Mouse (Mus musculus): ENCODE data around the gene Ywhah. TPM values are rescaled to one million over a fixed set of nuclear protein-coding genes. Genes with fewer than 3 reads are reported as not detected.

Ywhah gene
- polyA plus RNA-seq, 1 experiment from 2014 or later: 1,074 TPM

- Histone ChIP-seq H3K36me3 (ENCODE audit: control insufficient read depth, insufficient read depth, low read length) (no peaks in the 10 kb centered on the region), H3K27ac (ENCODE audit: low read depth, low read length) (no peak overlapping the region), H3K9me3 (ENCODE audit: control insufficient read depth, low read length) (no peaks in the 10 kb centered on the region), H3K9ac (ENCODE audit: low read depth, low read length) (no peak overlapping the region), H3K4me3 (ENCODE audit: low read length) (no peak overlapping the region), H3K4me1 (ENCODE audit: control insufficient read depth, insufficient read depth, low read depth, low read length) (no peaks in the 10 kb centered on the region), H3K27me3 (replicated peaks; ENCODE audit: control insufficient read depth, insufficient read depth, low read length) (no peaks in the 10 kb centered on the region), H3K4me2 (ENCODE audit: low read length) (no peak overlapping the region)
- WGBS: 87% methylated on average over 10 of the region's 10 CpGs
- ATAC-seq: no peak
These were observed 37.6 kb downstream of the Ywhah start for GRCm38 (mm10) chr5:33056126-33056765.

- Histone ChIP-seq H3K4me1 (ENCODE audit: control insufficient read depth, insufficient read depth, low read depth, low read length) (no peaks in the 10 kb centered on the region), H3K9me3 (ENCODE audit: control insufficient read depth, low read length) (no peaks in the 10 kb centered on the region), H3K9ac (ENCODE audit: low read depth, low read length) (no peak overlapping the region), H3K4me2 (ENCODE audit: low read length) (no peak overlapping the region), H3K27ac (ENCODE audit: low read depth, low read length) (no peak overlapping the region), H3K36me3 (ENCODE audit: control insufficient read depth, insufficient read depth, low read length) (no peaks in the 10 kb centered on the region), H3K4me3 (ENCODE audit: low read length) (no peak overlapping the region), H3K27me3 (replicated peaks; ENCODE audit: control insufficient read depth, insufficient read depth, low read length) (no peaks in the 10 kb centered on the region)
- no peak for ATAC-seq
These were observed 51.5 kb downstream of the Ywhah start for GRCm38 (mm10) chr5:33070071-33070470.

GRCm38 (mm10) chr5:33076490-33077191, 58.0 kb downstream of the Ywhah start:
- Histone ChIP-seq H3K36me3 (ENCODE audit: control insufficient read depth, insufficient read depth, low read length) (no peaks in the 10 kb centered on the region), H3K27ac (ENCODE audit: low read depth, low read length) (no peak overlapping the region), H3K9ac (ENCODE audit: low read depth, low read length) (no peak overlapping the region), H3K4me1 (ENCODE audit: control insufficient read depth, insufficient read depth, low read depth, low read length) (no peaks in the 10 kb centered on the region), H3K9me3 (ENCODE audit: control insufficient read depth, low read length) (no peaks in the 10 kb centered on the region), H3K4me2 (ENCODE audit: low read length) (no peak overlapping the region), H3K27me3 (replicated peaks; ENCODE audit: control insufficient read depth, insufficient read depth, low read length) (no peaks in the 10 kb centered on the region), H3K4me3 (ENCODE audit: low read length) (no peak overlapping the region)
- ATAC-seq: no peak
- 87% methylated on average over 6 of the region's 6 CpGs for WGBS

Other genes starting within 250 kb of the Ywhah start
- 94.9 and 99.7 TPM in 2 replicates for gene Pisd, start 233.2 kb upstream of the Ywhah start, polyA plus RNA-seq (2015; fragmentation: Nextera tagmentation; extraction: Ambion mirVana)
- 0.11 TPM in 1 of 2 replicates, not detected in the other for gene Gm20671, start 191.7 kb upstream of the Ywhah start, polyA plus RNA-seq (2015; fragmentation: Nextera tagmentation; extraction: Ambion mirVana)
- 7.8 TPM in 2 replicates for gene Prr14l, start 164.6 kb upstream of the Ywhah start, polyA plus RNA-seq (2015; fragmentation: Nextera tagmentation; extraction: Ambion mirVana)
- gene Depdc5, start 155.1 kb upstream of the Ywhah start, polyA plus RNA-seq (2015; fragmentation: Nextera tagmentation; extraction: Ambion mirVana): 21.5 and 27.1 TPM in 2 replicates
- gene Slc5a1, start 85.4 kb downstream of the Ywhah start, polyA plus RNA-seq (2015; fragmentation: Nextera tagmentation; extraction: Ambion mirVana): 0.37 and 0.48 TPM in 2 replicates
- 4.7 and 6.2 TPM in 2 replicates for gene Spon2, start 199.6 kb downstream of the Ywhah start, polyA plus RNA-seq (2015; fragmentation: Nextera tagmentation; extraction: Ambion mirVana)